In genomic region chr2:83442739-83443138, GRCm38 (mm10) we compare ENCODE assay signal across 22 mouse cellular contexts.
DNase-seq lines count a peak whose midpoint lies in the region; ATAC-seq and TF ChIP-seq lines count a peak whose summit lies in the region.
"Had no signal": no experiment of that assay in that cellular context is flagged by ENCODE, and none has a peak within 500 bp of the region (broad histone marks: within the 10 kb centered on the region; RNA-seq: fewer than 3 reads in every experiment).

No protein-coding gene starts in this region.

- WGBS in embryonic facial prominence, embryonic 14.5 days = 64% methylated on average over 5 of the region's 5 CpGs
- WGBS in embryonic facial prominence, embryonic 10.5 days = 80% methylated on average over 5 of the region's 5 CpGs
- 55% methylated on average over 5 of the region's 5 CpGs for WGBS in heart, embryonic 12.5 days
- WGBS in lung, embryonic 14.5 days = 38% methylated on average over 5 of the region's 5 CpGs
- WGBS in heart, embryonic 16.5 days = 49% methylated on average over 5 of the region's 5 CpGs

- no peak overlapping the region for H3K27ac ChIP-seq in embryonic facial prominence, embryonic 14.5 days (replicated peaks; ENCODE audit: low read depth, low read length)
- no peak overlapping the region for H3K27ac ChIP-seq in embryonic facial prominence, embryonic 10.5 days (replicated peaks)
- H3K27ac ChIP-seq in heart, embryonic 12.5 days (ENCODE audit: poor library complexity, severe bottlenecking) = no peak overlapping the region
- no peak overlapping the region for H3K27ac ChIP-seq in lung, embryonic 14.5 days (ENCODE audit: low read depth)
- H3K27ac ChIP-seq in heart, embryonic 16.5 days (ENCODE audit: low read length) = no peak overlapping the region
- H3K27ac ChIP-seq: heart, embryonic 15.5 days; hindbrain, embryonic 12.5 days; limb, embryonic 13.5 days; liver, embryonic 14.5 days; midbrain, embryonic 15.5 days; neural tube, embryonic 13.5 days had no signal

- no peaks in the 10 kb centered on the region for H3K4me1 ChIP-seq in embryonic facial prominence, embryonic 14.5 days (ENCODE audit: control insufficient read depth, insufficient read depth, low read length)
- H3K4me1 ChIP-seq in embryonic facial prominence, embryonic 10.5 days = no peaks in the 10 kb centered on the region
- no peaks in the 10 kb centered on the region for H3K4me1 ChIP-seq in heart, embryonic 12.5 days (replicated peaks)
- no peaks in the 10 kb centered on the region for H3K4me1 ChIP-seq in lung, embryonic 14.5 days (ENCODE audit: insufficient read depth)
- no peaks in the 10 kb centered on the region for H3K4me1 ChIP-seq in heart, embryonic 16.5 days (ENCODE audit: control insufficient read depth, insufficient read depth, low read length)
- H3K4me1 ChIP-seq: heart, embryonic 15.5 days; hindbrain, embryonic 12.5 days; limb, embryonic 13.5 days; midbrain, embryonic 15.5 days; neural tube, embryonic 13.5 days had no signal

- DNase-seq in embryonic facial prominence, embryonic 14.5 days (ENCODE audit: low spot score) = peak; percentile 29
- no peak for DNase-seq in embryonic facial prominence, embryonic 10.5 days (ENCODE audit: low spot score)
- peak; percentile 47 to 49 for DNase-seq in heart, adult 9 months (ENCODE audit: low spot score in 2 of 2)
- DNase-seq in lung, embryonic 14.5 days = peak; percentile 66
- no peak for DNase-seq in lung, postnatal 10 days
- no peak for DNase-seq in adrenal gland, adult 18-20 months (ENCODE audit: low spot score in 2 of 2)
- DNase-seq: adrenal gland, postnatal 14 days; cerebellum, adult 9-10 months; kidney, postnatal 25 days; lung, postnatal 14 days; retina, postnatal 1 day; right cerebral cortex, postnatal 25 days had no signal

- H3K27me3 ChIP-seq in embryonic facial prominence, embryonic 14.5 days (replicated peaks; ENCODE audit: control insufficient read depth, insufficient read depth, low read length) = no peaks in the 10 kb centered on the region
- no peaks in the 10 kb centered on the region for H3K27me3 ChIP-seq in embryonic facial prominence, embryonic 10.5 days (replicated peaks; ENCODE audit: low read depth, poor library complexity, severe bottlenecking)
- no peaks in the 10 kb centered on the region for H3K27me3 ChIP-seq in heart, embryonic 12.5 days (replicated peaks)
- no peaks in the 10 kb centered on the region for H3K27me3 ChIP-seq in lung, embryonic 14.5 days (ENCODE audit: insufficient read depth, low read length)
- no peaks in the 10 kb centered on the region for H3K27me3 ChIP-seq in heart, embryonic 16.5 days (ENCODE audit: control insufficient read depth, insufficient read depth, low read length)
- H3K27me3 ChIP-seq: heart, embryonic 15.5 days; hindbrain, embryonic 12.5 days; limb, embryonic 13.5 days; midbrain, embryonic 15.5 days; neural tube, embryonic 13.5 days had no signal

- H3K4me3 ChIP-seq in embryonic facial prominence, embryonic 14.5 days (ENCODE audit: low read depth, low read length) = no peak overlapping the region
- no peak overlapping the region for H3K4me3 ChIP-seq in embryonic facial prominence, embryonic 10.5 days
- no peak overlapping the region for H3K4me3 ChIP-seq in heart, embryonic 12.5 days
- H3K4me3 ChIP-seq in lung, embryonic 14.5 days (ENCODE audit: low read depth, low read length) = no peak overlapping the region
- H3K4me3 ChIP-seq in heart, embryonic 16.5 days (ENCODE audit: low read length) = no peak overlapping the region
- H3K4me3 ChIP-seq: heart, embryonic 15.5 days; hindbrain, embryonic 12.5 days; limb, embryonic 13.5 days; midbrain, embryonic 15.5 days; myocyte; neural tube, embryonic 13.5 days had no signal

- H3K36me3 ChIP-seq in embryonic facial prominence, embryonic 14.5 days (ENCODE audit: control insufficient read depth, insufficient read depth, low read length) = no peaks in the 10 kb centered on the region
- H3K36me3 ChIP-seq in embryonic facial prominence, embryonic 10.5 days (replicated peaks) = no peaks in the 10 kb centered on the region
- no peaks in the 10 kb centered on the region for H3K36me3 ChIP-seq in heart, embryonic 12.5 days
- no peaks in the 10 kb centered on the region for H3K36me3 ChIP-seq in lung, embryonic 14.5 days (ENCODE audit: insufficient read depth)
- H3K36me3 ChIP-seq in heart, embryonic 16.5 days (ENCODE audit: control insufficient read depth, insufficient read depth) = no peaks in the 10 kb centered on the region
- H3K36me3 ChIP-seq: heart, embryonic 15.5 days; hindbrain, embryonic 12.5 days; limb, embryonic 13.5 days; midbrain, embryonic 15.5 days; neural tube, embryonic 13.5 days had no signal

- no peak for ATAC-seq in embryonic facial prominence, embryonic 14.5 days (ENCODE audit: low read depth)
- no peak for ATAC-seq in heart, embryonic 12.5 days (ENCODE audit: insufficient number of reproducible peaks, low FRiP score)
- ATAC-seq in lung, embryonic 14.5 days (ENCODE audit: insufficient read depth) = peak; percentile 82; the same call in 1 of the 2 replicates
- peak; percentile 18; the same call in 1 of the 2 replicates for ATAC-seq in heart, embryonic 16.5 days (replicated peaks; ENCODE audit: extremely low read depth, insufficient read depth, low FRiP score)
- ATAC-seq: intestine, postnatal 0 days; midbrain, embryonic 15.5 days had no signal

- no peak for TF ChIP-seq CTCF in lung, embryonic 14.5 days (IDR thresholded peaks at IDR 0.05; ENCODE audit: low read depth)

- no peaks in the 10 kb centered on the region for H3K9me3 ChIP-seq in embryonic facial prominence, embryonic 14.5 days (ENCODE audit: control insufficient read depth, low read length)
- no peaks in the 10 kb centered on the region for H3K9me3 ChIP-seq in embryonic facial prominence, embryonic 10.5 days
- 0 out of 2 replicates have a peak, but pooled peaks cover 5% of the 10 kb centered on the region for H3K9me3 ChIP-seq in heart, embryonic 12.5 days (replicated peaks)
- H3K9me3 ChIP-seq in lung, embryonic 14.5 days (ENCODE audit: low read depth, low read length) = no peaks in the 10 kb centered on the region
- peaks cover 2% of the 10 kb centered on the region; the same call in 1 of the 2 replicates for H3K9me3 ChIP-seq in heart, embryonic 16.5 days (replicated peaks; ENCODE audit: control insufficient read depth, low read length)
- H3K9me3 ChIP-seq: heart, embryonic 15.5 days; hindbrain, embryonic 12.5 days; limb, embryonic 13.5 days; midbrain, embryonic 15.5 days; neural tube, embryonic 13.5 days had no signal

- no peak overlapping the region for H3K9ac ChIP-seq in embryonic facial prominence, embryonic 14.5 days (ENCODE audit: low read depth, low read length)
- no peak overlapping the region for H3K9ac ChIP-seq in heart, embryonic 12.5 days
- no peak overlapping the region for H3K9ac ChIP-seq in lung, embryonic 14.5 days
- H3K9ac ChIP-seq in heart, embryonic 16.5 days (ENCODE audit: low read length) = no peak overlapping the region
- H3K9ac ChIP-seq: heart, embryonic 15.5 days; hindbrain, embryonic 12.5 days; limb, embryonic 13.5 days; liver, embryonic 14.5 days; midbrain, embryonic 15.5 days; neural tube, embryonic 13.5 days had no signal

- no peak overlapping the region for H3K4me2 ChIP-seq in embryonic facial prominence, embryonic 14.5 days (ENCODE audit: low read depth, low read length)
- no peak overlapping the region for H3K4me2 ChIP-seq in heart, embryonic 12.5 days
- H3K4me2 ChIP-seq in lung, embryonic 14.5 days = no peak overlapping the region
- H3K4me2 ChIP-seq in heart, embryonic 16.5 days (ENCODE audit: low read depth, low read length) = no peak overlapping the region
- H3K4me2 ChIP-seq: heart, embryonic 15.5 days; hindbrain, embryonic 12.5 days; limb, embryonic 13.5 days; midbrain, embryonic 15.5 days; neural tube, embryonic 13.5 days had no signal

Comparison
In these comparisons a context has a peak if more than half of its experiments do, and no peak if none do; other contexts are left out.
1. ATAC-seq: peak in lung, embryonic 14.5 days (single experiment) and heart, embryonic 16.5 days (single experiment); none in embryonic facial prominence, embryonic 14.5 days (single experiment) and heart, embryonic 12.5 days (single experiment).
2. DNase-seq: peak in embryonic facial prominence, embryonic 14.5 days (single experiment), heart, adult 9 months (2 of 2) and lung, embryonic 14.5 days (single experiment); none in embryonic facial prominence, embryonic 10.5 days (single experiment), lung, postnatal 10 days (single experiment) and adrenal gland, adult 18-20 months (0 of 2).